Mouse (Mus musculus): Measurements from ENCODE around the gene Ezr. TPM values are rescaled to one million over a fixed set of nuclear protein-coding genes. Genes with fewer than 3 reads are reported as not detected.
"Not testable (repeated sequence)": the region's sequence is repeated elsewhere in the genome, so short reads cannot be mapped to it uniquely, and the experiment has no call there.

Ezr gene
- total RNA-seq, 2 experiments from 2014 or later = 24.0 to 24.9 TPM

DNA sequence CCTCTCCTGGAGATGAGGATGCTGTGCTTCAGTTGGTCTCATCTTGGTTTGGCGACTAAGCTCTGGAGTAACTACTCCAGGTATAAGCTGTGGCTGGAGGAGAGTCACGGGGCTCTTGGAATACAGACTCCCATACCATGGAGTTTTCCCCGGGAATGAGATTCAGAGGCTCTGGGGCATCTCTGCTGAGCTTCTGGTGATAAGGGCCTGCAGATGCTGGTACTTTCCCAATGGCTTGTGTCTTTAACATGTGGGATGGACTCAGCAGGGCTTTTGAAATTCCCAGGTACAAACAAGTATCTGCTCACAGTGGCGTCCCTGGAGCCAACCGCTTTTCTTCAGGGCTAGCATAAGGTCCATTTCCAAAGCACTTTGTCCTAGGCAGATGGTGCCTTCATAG lies 75.2 kb downstream of the Ezr start:
- DNase-seq = not testable (repeated sequence)

DNA sequence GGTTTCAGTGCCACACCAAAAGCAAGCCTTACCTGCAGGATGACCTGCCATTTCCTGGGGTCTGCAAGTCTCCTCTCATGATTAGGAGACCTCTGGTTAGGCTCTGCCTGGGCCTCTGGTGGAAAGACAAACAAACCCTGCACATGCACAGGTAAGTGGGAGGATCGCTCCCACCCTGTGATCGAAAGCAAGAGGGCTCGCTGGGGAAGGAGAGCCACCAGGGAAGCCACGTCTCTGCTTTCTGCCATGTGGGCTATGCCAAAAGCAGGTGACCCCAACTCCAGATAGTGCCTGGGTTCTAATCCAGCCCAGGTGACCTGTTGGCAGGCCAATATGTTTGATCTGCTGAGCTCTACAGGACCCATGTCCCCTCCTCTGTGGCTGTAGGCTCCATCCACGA lies 76.1 kb downstream of the Ezr start:
- DNase-seq = not testable (repeated sequence)

DNA sequence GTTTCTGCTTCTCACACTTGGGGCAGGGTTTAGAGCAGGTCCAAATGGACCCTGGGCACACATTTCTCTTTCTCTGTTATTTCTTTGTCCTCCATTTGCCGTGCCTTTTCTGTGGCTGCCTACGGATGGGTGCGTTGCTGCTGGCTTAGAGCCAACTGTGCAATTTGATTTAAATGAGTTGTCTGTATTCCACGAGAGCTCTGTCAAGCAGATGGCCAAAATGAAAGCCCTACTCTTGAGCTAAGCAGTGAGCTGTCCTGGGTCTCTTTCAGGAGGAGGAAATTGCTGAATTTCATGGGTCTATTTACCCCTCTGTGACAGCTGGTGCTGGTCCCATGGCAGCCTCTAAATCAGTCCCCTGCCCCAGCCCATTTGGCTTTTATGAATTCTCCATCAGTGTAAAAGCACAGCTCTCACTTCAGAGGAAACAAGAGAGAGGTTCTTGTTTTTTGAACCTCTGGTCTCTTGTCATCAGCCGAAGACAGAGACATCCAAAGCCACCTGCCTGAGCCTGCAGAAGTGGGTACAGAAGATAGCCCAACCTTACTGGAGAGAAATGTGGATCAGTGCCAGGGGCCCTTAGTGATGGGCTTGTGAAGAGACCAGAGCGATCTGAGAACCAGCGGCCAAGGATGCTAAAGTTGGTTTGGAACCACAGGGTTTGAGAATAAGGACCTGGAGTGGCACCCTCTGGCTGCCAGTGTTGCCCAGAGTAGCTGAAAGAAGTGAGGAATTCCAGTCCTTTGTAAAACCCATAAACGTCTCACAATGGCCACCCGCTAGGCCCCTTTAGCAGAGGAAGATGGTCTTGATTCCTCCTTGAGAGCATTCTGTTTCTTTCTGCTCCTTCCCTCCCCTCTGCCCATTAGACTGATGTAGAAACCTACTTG lies 79.0 kb downstream of the Ezr start:
- DNase-seq = not testable (repeated sequence)

DNA sequence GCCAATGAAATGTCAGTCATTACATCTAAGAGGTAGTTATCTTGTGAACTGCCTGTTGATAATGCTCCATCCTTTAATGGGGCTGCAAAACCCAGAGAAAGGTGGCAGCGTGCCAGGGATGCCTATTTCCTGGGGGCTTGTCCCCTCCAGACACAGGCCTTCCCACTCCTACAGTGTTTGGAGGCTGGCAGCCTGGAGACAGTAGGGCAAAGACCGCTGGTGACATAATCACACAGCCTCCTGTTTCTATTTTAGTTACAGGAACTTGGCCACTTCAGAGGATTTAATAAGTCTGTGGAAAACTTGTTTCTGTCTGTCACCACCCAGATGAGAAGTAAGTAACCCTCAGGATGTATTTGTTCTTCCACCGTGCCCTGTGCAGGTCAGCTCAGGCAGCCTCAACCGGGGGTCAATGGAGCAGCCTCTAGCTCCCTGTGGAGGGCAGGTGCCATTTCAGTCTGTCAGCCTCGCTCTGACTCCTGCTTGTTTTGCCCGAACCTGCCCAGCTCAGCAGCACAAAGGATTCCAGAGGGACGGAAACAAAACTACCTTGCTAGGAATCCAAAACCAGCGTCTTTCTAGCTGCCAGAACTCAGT lies 79.9 kb downstream of the Ezr start:
- DNase-seq = not testable (repeated sequence)

DNA sequence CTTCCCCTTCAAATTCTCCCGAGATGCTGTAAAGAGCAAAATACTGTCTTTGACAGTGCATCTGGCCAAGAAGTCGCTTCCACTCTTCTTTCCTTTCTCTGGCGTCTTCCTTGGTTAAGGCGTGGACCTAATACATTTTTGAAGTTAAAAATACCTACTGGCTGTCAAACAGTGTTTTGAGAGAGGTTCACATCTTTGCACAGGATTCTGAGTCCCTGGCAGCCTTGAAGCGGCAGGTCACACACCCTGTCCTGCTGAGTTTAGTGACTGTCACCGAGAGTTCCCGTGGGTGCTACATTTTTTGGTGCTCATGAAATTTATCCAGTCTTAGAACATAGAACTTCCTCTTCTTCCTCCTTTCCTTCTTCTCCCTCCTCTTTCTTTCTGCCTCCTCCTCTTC lies 82.5 kb downstream of the Ezr start:
- not testable (repeated sequence) for DNase-seq

DNA sequence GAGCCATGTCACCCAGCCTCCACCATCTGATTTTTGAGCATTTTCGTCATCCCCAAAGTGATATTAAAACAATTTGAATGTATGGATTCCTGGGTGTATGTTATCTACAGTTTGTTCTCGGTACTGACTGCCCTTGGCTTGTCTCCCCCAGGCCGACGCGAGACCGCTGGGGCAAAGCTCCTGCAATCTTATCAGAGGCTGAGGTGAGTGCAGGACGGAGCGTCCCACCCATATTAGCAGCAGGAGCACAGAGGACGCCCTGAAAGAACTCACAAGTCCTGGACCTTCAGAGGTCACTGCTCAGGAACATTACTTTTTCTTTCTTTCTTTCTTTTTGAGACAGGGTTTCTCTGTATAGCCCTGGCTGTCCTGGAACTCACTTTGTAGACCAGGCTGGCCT lies 83.1 kb downstream of the Ezr start:
- DNase-seq = not testable (repeated sequence)

DNA sequence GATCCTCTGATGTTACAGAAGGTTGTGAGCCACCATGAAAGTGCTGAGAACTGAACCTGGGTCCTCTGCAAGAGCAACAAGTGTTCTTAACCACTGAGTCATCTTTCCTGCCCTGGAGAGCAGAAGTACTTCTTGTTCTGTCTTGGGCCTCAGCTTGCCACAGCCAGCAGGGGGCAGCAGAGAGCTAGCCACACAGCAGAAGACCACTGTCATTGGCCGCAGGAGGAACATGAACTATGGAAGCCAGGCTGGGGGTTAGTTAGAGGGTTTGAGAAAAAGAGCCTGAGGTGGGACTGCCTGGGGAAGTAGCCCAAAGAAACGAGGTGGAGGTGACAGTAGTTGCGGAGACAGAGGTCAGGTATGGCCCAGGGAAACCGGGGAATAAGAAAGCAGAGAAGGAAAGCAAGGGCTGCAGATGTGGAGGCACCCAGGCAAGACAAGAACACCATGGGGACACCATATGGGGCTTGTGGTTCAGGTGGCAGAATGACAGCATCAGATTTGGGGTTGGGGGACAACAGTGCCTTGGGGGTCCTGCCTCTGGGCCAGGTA lies 85.3 kb downstream of the Ezr start:
- not testable (repeated sequence) for DNase-seq

DNA sequence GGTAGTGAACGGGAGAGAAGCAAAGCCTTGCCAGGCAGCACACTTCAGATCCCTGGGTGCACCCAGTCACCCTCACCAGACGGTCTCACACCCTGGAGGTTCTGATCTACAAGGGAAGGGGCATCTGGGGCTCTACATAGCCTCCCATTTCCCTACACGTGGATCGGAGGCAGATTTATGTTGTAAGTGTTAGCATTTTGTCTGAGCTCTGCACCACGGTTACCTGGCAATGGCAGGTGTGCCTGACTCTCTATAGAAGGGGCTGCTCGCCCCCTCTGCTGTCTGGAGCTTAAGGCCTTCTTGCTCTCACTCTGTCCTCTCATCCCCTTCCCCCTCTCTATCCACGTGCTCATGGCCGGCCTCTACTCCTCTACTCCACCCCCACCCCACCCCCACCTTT lies 86.1 kb downstream of the Ezr start:
- DNase-seq = not testable (repeated sequence)

DNA sequence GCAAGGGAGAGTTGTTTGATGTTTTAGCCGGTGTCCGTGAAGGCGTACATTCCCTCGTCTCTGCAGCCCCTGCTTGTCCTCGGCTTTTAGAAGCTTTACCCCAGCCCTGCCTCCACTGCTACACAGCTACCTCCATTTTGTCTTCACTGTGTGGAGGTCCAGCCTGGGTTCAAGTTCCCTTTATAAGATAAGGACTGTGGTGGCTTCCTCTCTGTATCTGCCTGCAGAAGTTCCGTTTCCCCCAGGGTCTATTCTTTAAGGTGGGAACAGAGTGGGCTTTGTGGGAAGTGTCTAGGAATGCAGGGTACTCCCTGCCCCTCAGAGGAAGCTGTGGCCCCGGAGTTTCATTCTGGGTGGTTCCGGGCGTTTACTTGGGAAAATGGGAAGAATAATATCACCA lies 86.9 kb downstream of the Ezr start:
- DNase-seq = not testable (repeated sequence)

DNA sequence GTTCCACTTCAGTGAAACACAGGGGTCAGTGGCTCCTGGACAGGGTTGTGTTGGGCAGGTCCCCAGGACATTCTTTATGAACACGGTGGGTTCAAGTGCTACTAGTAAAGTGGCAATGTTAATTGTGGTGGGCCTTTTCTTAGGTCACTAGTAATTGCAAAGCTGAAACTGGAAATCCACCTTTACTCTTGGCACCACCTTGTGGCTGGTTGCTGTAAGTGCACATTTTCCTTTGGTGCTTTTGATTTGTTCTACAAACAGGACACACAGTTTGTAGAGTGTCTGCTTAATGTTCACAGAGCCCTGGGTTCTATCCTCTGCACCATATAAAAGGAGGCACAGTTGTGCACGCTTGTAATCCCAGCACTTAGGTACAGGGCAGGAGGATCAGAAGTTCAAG lies 91.0 kb downstream of the Ezr start:
- DNase-seq = peak; percentile 88

DNA sequence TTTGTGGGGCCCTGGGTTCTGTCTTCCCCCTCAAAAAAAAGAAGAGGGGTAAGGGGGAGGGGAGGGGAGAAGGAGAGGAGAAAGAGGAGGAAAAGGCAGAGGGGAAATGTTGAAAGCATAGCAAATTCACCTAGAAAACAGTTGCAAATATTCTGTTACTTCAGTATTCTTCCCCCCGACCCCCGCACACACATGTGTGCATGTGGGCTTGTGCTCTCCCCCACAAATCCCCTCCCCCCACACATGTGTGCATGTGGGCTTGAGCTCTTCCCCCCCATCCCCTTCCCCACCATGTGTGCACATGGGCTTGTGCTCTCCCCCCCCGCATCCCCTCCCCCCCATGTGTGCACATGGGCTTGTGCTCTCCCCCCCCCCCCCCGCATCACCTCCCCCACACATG lies 93.2 kb downstream of the Ezr start:
- not testable (repeated sequence) for DNase-seq

Other genes starting within 250 kb of the Ezr start
- gene Dynlt1c, start 181.1 kb downstream of the Ezr start, total RNA-seq (2021) = 1 to 10 TPM; 3.9 to 5.3 TPM
- 10 to 100 TPM; 82.0 to 85.2 TPM for gene Dynlt1f, start 126.9 kb downstream of the Ezr start, total RNA-seq (2021)
- under 1 TPM; 0.35 to 0.52 TPM for gene Sytl3, start 123.7 kb downstream of the Ezr start, total RNA-seq (2021)
- gene Rsph3b, start 165.9 kb upstream of the Ezr start, total RNA-seq (2021) = 10 to 100 TPM; 19.7 to 22.9 TPM
- 1 to 10 TPM; 7.7 to 9.0 TPM for gene Tagap1, start 178.4 kb upstream of the Ezr start, total RNA-seq (2021)
- 100 to 1,000 TPM; 120 to 143 TPM for gene Rnaset2b, start 187.8 kb upstream of the Ezr start, total RNA-seq (2021)
- not detected for gene Gm49721, start 196.1 kb upstream of the Ezr start, total RNA-seq (2021)
- not detected for gene Gm1604a, start 242.8 kb upstream of the Ezr start, total RNA-seq (2021)